Comparison of ENCODE assay signal across 8 mouse cellular contexts in genomic region chr19:42517957-42518619, GRCm38 (mm10). TPM values are rescaled to one million over a fixed set of nuclear protein-coding genes. Genes with fewer than 3 reads are reported as not detected.
DNase-seq lines count a peak whose midpoint lies in the region; ATAC-seq lines count a peak whose summit lies in the region.

No protein-coding gene starts in this region.

- H3K9me3 ChIP-seq in heart, embryonic 15.5 days (replicated peaks) = no peaks in the 10 kb centered on the region
- no peaks in the 10 kb centered on the region for H3K9me3 ChIP-seq in hindbrain, embryonic 11.5 days (ENCODE audit: control insufficient read depth, low read length)
- no peaks in the 10 kb centered on the region for H3K9me3 ChIP-seq in midbrain, embryonic 10.5 days (replicated peaks)

- no peak for ATAC-seq in heart, embryonic 15.5 days (replicated peaks; ENCODE audit: insufficient number of reproducible peaks, insufficient read depth, low FRiP score, low read depth)
- peak; percentile 3; the same call in 1 of the 2 replicates for ATAC-seq in hindbrain, embryonic 11.5 days (ENCODE audit: low FRiP score)

- no peak overlapping the region for H3K27ac ChIP-seq in heart, embryonic 15.5 days
- no peak overlapping the region for H3K27ac ChIP-seq in brown adipose tissue, adult 24 weeks (replicated peaks; ENCODE audit: low read depth, low read length)
- H3K27ac ChIP-seq in hindbrain, embryonic 11.5 days (ENCODE audit: low read depth, low read length) = no peak overlapping the region
- H3K27ac ChIP-seq in midbrain, embryonic 10.5 days (replicated peaks) = peak overlapping the region; percentile 92

- H3K27me3 ChIP-seq in heart, embryonic 15.5 days = peaks cover 4% of the 10 kb centered on the region; the same call in 1 of the 2 replicates
- H3K27me3 ChIP-seq in hindbrain, embryonic 11.5 days (ENCODE audit: control insufficient read depth, insufficient read depth, low read length) = no peaks in the 10 kb centered on the region
- H3K27me3 ChIP-seq in midbrain, embryonic 10.5 days (ENCODE audit: low read depth, poor library complexity, severe bottlenecking) = no peaks in the 10 kb centered on the region; the same call in 1 of the 2 replicates

- H3K9ac ChIP-seq in heart, embryonic 15.5 days = peak overlapping the region; percentile 48
- peak overlapping the region; percentile 52 for H3K9ac ChIP-seq in hindbrain, embryonic 11.5 days (ENCODE audit: low read depth, low read length)

- peak overlapping the region; percentile 91 for H3K4me2 ChIP-seq in heart, embryonic 15.5 days
- peak overlapping the region; percentile 52 for H3K4me2 ChIP-seq in hindbrain, embryonic 11.5 days (replicated peaks; ENCODE audit: low read depth, low read length)

- DNase-seq in heart, adult 18-20 months = no peak
- DNase-seq in hindbrain, embryonic 11.5 days (ENCODE audit: low spot score) = no peak
- no peak for DNase-seq in midbrain, embryonic 10.5 days (ENCODE audit: low spot score)
- no peak for DNase-seq in ovary, postnatal 36 days (ENCODE audit: low spot score)
- DNase-seq in embryo, embryonic 11 days = no peak
- DNase-seq in adrenal gland, postnatal 36 days = no peak

- no peaks in the 10 kb centered on the region for H3K36me3 ChIP-seq in heart, embryonic 15.5 days
- no peaks in the 10 kb centered on the region for H3K36me3 ChIP-seq in hindbrain, embryonic 11.5 days (ENCODE audit: control insufficient read depth, insufficient read depth, low read length)
- H3K36me3 ChIP-seq in midbrain, embryonic 10.5 days = no peaks in the 10 kb centered on the region

- peaks cover 12% of the 10 kb centered on the region for H3K4me1 ChIP-seq in heart, embryonic 15.5 days (replicated peaks)
- H3K4me1 ChIP-seq in brown adipose tissue, adult 24 weeks (ENCODE audit: control insufficient read depth, insufficient read depth, insufficient read length, low read length) = peaks cover 8% of the 10 kb centered on the region
- peaks cover 4% of the 10 kb centered on the region; the same call in 1 of the 2 replicates for H3K4me1 ChIP-seq in hindbrain, embryonic 11.5 days (replicated peaks; ENCODE audit: control insufficient read depth, insufficient read depth, low read length)
- H3K4me1 ChIP-seq in midbrain, embryonic 10.5 days = peaks cover 19% of the 10 kb centered on the region

- H3K4me3 ChIP-seq in heart, embryonic 15.5 days = peak overlapping the region; percentile 59
- peak overlapping the region; percentile 70 for H3K4me3 ChIP-seq in brown adipose tissue, adult 24 weeks (ENCODE audit: insufficient read depth, low read depth, low read length)
- peak overlapping the region; percentile 87 for H3K4me3 ChIP-seq in hindbrain, embryonic 11.5 days (ENCODE audit: low read depth, low read length)
- peak overlapping the region; percentile 91 for H3K4me3 ChIP-seq in midbrain, embryonic 10.5 days

- WGBS in heart, embryonic 15.5 days = 20% methylated on average over 24 of the region's 24 CpGs
- WGBS in hindbrain, embryonic 11.5 days = 29% methylated on average over 24 of the region's 24 CpGs
- WGBS in midbrain, embryonic 10.5 days = 34% methylated on average over 24 of the region's 24 CpGs

RNA-seq across cellular contexts. Expression of gene R3hcc1l, which starts 0.5 kb away (rescaled TPM):
- 11.2 and 14.2 TPM in 2 replicates for polyA plus RNA-seq in heart, embryonic 15.5 days (2015; fragmentation: Nextera tagmentation; extraction: Ambion mirVana)
- 10 to 100 TPM; 22.8 to 28.9 TPM for total RNA-seq in heart, adult 18-20 months (2021)
- 8.4 and 10.4 TPM in 2 replicates for polyA plus RNA-seq in brown adipose tissue, adult 24 weeks (2012; ENCODE audit: insufficient read depth, insufficient read length, missing spikeins)
- 23.4 and 24.7 TPM in 2 replicates for polyA plus RNA-seq in hindbrain, embryonic 11.5 days (2014; fragmentation: Nextera tagmentation; extraction: Ambion mirVana)
- 23.3 and 23.7 TPM in 2 replicates for polyA plus RNA-seq in midbrain, embryonic 10.5 days (2016; fragmentation: Nextera tagmentation; extraction: Ambion mirVana)
- total RNA-seq in adrenal gland, postnatal 36 days (2021) = 10 to 100 TPM; 25.8 to 32.0 TPM
